Mouse (Mus musculus) liver, adult 2 months (tissue): ENCODE measurements at regions not wholly inside any gene's neighbourhood (a gene's known extent, or its start where the extent isn't known, plus 50 kb on each side); places are given as distances from the start of the nearest gene placed in this dataset.

ENCODE experiments used
- DNase-seq: peaks from one replicate; pipeline ENCODE4 v3.0.0-alpha.2; 2011; ENCODE audit warnings: low read depth, low spot score; ENCODE audit errors: extremely low read depth
- H3K27ac ChIP-seq: fragments of 200-500 bp; replicated peaks from 2 replicates; pipeline ENCODE4 v1.5.1; 2012; ENCODE audit warnings: low read depth, mild to moderate bottlenecking, control low read depth, inconsistent platforms, low read length; ENCODE audit not compliant: insufficient read depth
- H3K27me3 ChIP-seq: fragments of 200-500 bp; 2 replicates; pipeline ENCODE4 v1.6.1; 2012; ENCODE audit warnings: mild to moderate bottlenecking, moderate library complexity, low read length, inconsistent platforms; ENCODE audit not compliant: control insufficient read depth, insufficient read depth
- H3K36me3 ChIP-seq: fragments of 200-500 bp; 2 replicates; pipeline ENCODE4 v1.6.1; 2012; ENCODE audit warnings: low read length, inconsistent platforms; ENCODE audit not compliant: control insufficient read depth, insufficient read depth
- H3K4me1 ChIP-seq: fragments of 200-500 bp; 2 replicates; pipeline ENCODE4 v1.6.1; 2011; ENCODE audit warnings: low read length; ENCODE audit not compliant: control insufficient read depth, insufficient read depth
- H3K4me3 ChIP-seq: fragments of 200-500 bp; 2 replicates; pipeline ENCODE4 v1.5.1; 2011; ENCODE audit warnings: low read depth, mild to moderate bottlenecking, control low read depth, low read length, moderate library complexity; ENCODE audit not compliant: insufficient read depth
- H3K79me2 ChIP-seq: fragments of 200-500 bp; 2 replicates; pipeline ENCODE4 v1.6.1; 2012; ENCODE audit warnings: inconsistent platforms, mild to moderate bottlenecking, low read length, moderate library complexity; ENCODE audit not compliant: control insufficient read depth, insufficient read depth
- H3K9ac ChIP-seq: fragments of 200-500 bp; 2 replicates; pipeline ENCODE4 v1.6.1; 2012; ENCODE audit warnings: low read depth, mild to moderate bottlenecking, control low read depth, inconsistent platforms, low read length
- CTCF ChIP-seq: fragments of 200-500 bp; IDR thresholded peaks from 2 replicates; pipeline ENCODE4 v1.5.1; 2011; ENCODE audit warnings: low read depth, low read length, control low read depth
- POLR2A ChIP-seq: fragments of 200-500 bp; IDR thresholded peaks from 2 replicates; pipeline ENCODE4 v1.6.1; 2011; ENCODE audit warnings: low read length, control low read depth; ENCODE audit not compliant: insufficient read depth; ENCODE audit errors: extremely low read depth
- WGBS: fragments of 180-500 bp; shearing (Covaris S2); methylation state at CpG from one replicate; pipeline ENCODE4 v1.1.7; 2018; 5-methylcytosine and 5-hydroxymethylcytosine counted together

DNA sequence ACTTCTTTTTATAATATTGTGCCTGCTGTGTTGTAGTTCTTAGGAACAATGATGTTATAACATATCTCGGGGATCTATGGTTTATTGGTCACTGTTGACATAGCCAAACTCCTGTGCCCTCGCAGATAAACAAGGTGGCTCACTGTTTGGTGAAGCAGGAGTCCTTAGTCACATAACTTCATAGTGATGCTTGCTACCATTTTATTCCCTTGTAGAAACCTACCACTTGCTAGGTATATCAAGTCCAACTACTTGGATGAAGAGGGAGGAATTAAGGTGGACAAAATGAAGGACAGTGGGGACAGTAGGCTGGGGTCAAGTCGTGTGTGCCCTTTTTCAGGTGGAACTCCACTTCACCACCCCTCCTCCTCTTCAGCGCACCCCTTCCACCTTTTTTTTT is 146.7 kb upstream of the Bcl6 start:
- DNase-seq = no peak
- no peaks in the 10 kb centered on the region for H3K27me3 ChIP-seq
- no peak overlapping the region for H3K9ac ChIP-seq
- H3K4me1 ChIP-seq = no peaks in the 10 kb centered on the region
- 87% methylated on average over 4 of the region's 4 CpGs for WGBS
- TF ChIP-seq POLR2A = no peak
- no peak for TF ChIP-seq CTCF
- H3K27ac ChIP-seq = no peak overlapping the region
- no peak overlapping the region for H3K4me3 ChIP-seq
- H3K36me3 ChIP-seq = no peaks in the 10 kb centered on the region
- H3K79me2 ChIP-seq = no peaks in the 10 kb centered on the region

GRCm38 (mm10) chr16:24134486-24135050 is 145.9 kb upstream of the Bcl6 start:
- no peaks in the 10 kb centered on the region for H3K79me2 ChIP-seq
- no peaks in the 10 kb centered on the region for H3K27me3 ChIP-seq
- no peak for DNase-seq
- no peak overlapping the region for H3K4me3 ChIP-seq
- TF ChIP-seq CTCF (no peak), POLR2A (no peak)
- no peak overlapping the region for H3K9ac ChIP-seq
- H3K36me3 ChIP-seq = no peaks in the 10 kb centered on the region
- H3K4me1 ChIP-seq = no peaks in the 10 kb centered on the region
- H3K27ac ChIP-seq = no peak overlapping the region
- 61% methylated on average over 4 of the region's 4 CpGs for WGBS

- no peak for TF ChIP-seq CTCF
- no peak for TF ChIP-seq POLR2A
- H3K27ac ChIP-seq = no peak overlapping the region
- no peak for DNase-seq
- no peaks in the 10 kb centered on the region for H3K4me1 ChIP-seq
- no peak overlapping the region for H3K9ac ChIP-seq
- H3K79me2 ChIP-seq = no peaks in the 10 kb centered on the region
- H3K27me3 ChIP-seq = no peaks in the 10 kb centered on the region
- no peaks in the 10 kb centered on the region for H3K36me3 ChIP-seq
- no peak overlapping the region for H3K4me3 ChIP-seq
Observed at GRCm38 (mm10) chr16:24130646-24131045, 142.0 kb upstream of the Bcl6 start.

GRCm38 (mm10) chr16:24129701-24130100 is 141.0 kb upstream of the Bcl6 start:
- DNase-seq = no peak
- 91% methylated on average over 4 of the region's 4 CpGs for WGBS
- Histone ChIP-seq H3K79me2 (no peaks in the 10 kb centered on the region), H3K4me1 (no peaks in the 10 kb centered on the region), H3K9ac (no peak overlapping the region), H3K36me3 (no peaks in the 10 kb centered on the region), H3K4me3 (no peak overlapping the region), H3K27me3 (no peaks in the 10 kb centered on the region), H3K27ac (no peak overlapping the region)
- no peak for TF ChIP-seq POLR2A
- no peak for TF ChIP-seq CTCF

- no peaks in the 10 kb centered on the region for H3K4me1 ChIP-seq
- H3K36me3 ChIP-seq = no peaks in the 10 kb centered on the region
- WGBS = 59% methylated on average over 3 of the region's 3 CpGs
- H3K27ac ChIP-seq = no peak overlapping the region
- DNase-seq = peak; percentile 61
- H3K4me3 ChIP-seq = no peak overlapping the region
- H3K27me3 ChIP-seq = no peaks in the 10 kb centered on the region
- H3K79me2 ChIP-seq = no peaks in the 10 kb centered on the region
- no peak overlapping the region for H3K9ac ChIP-seq
- TF ChIP-seq CTCF (no peak), POLR2A (no peak)
Observed at GRCm38 (mm10) chr16:24128566-24128965, 139.9 kb upstream of the Bcl6 start.

DNA sequence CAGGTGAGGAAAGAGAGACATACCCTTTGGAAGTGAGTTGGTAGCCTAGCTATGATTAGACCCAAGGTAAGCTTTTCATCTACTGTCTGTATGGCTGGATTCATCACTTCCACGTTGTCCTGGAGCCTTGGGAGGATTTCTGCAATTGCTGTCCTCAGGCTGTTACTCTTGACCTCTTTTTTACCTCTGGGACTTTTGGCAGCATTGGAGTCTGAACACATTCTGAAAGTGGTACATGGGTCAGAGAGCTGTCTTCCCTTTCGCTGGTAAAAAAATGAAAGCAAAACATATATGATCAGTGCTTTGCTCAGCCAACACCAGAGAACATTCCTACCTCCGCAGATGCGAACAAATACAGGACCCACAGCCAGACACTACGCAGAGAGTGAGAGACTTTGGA is 136.1 kb upstream of the Bcl6 start:
- WGBS = 71% methylated on average over 5 of the region's 5 CpGs
- Histone ChIP-seq H3K4me1 (peaks cover 4% of the 10 kb centered on the region; the same call in 1 of the 2 replicates), H3K79me2 (no peaks in the 10 kb centered on the region), H3K9ac (no peak overlapping the region), H3K27me3 (no peaks in the 10 kb centered on the region), H3K27ac (no peak overlapping the region), H3K36me3 (no peaks in the 10 kb centered on the region), H3K4me3 (no peak overlapping the region)
- DNase-seq = peak; percentile 52
- TF ChIP-seq CTCF = no peak
- no peak for TF ChIP-seq POLR2A
